Mouse (Mus musculus): ENCODE results near the gene Myo15.
"Not testable (repeated sequence)": the region's sequence is repeated elsewhere in the genome, so short reads cannot be mapped to it uniquely, and the experiment has no call there.

Myo15 gene

GRCm38 (mm10) chr11:60469039-60469438 is at the start of gene Myo15:
Myo15 (plus strand) TSS chr11:60469339.
- DNase-seq (ENCODE audit: low spot score), result no peak

GRCm38 (mm10) chr11:60422046-60422668 is 47.0 kb upstream of the Myo15 start:
- peak; percentile 58 for DNase-seq (ENCODE audit: low spot score)

GRCm38 (mm10) chr11:60423006-60423405 is 46.1 kb upstream of the Myo15 start:
- no peak for DNase-seq (ENCODE audit: low spot score)

- no peak for DNase-seq (ENCODE audit: low spot score)
These were observed 42.7 kb upstream of the Myo15 start for GRCm38 (mm10) chr11:60426417-60426816.

GRCm38 (mm10) chr11:60427628-60428027 is 41.5 kb upstream of the Myo15 start:
- no peak for DNase-seq (ENCODE audit: low spot score)

- no peak for DNase-seq (ENCODE audit: low spot score)
These were observed 35.6 kb upstream of the Myo15 start for GRCm38 (mm10) chr11:60433501-60433900.

GRCm38 (mm10) chr11:60435133-60435532 is 34.0 kb upstream of the Myo15 start:
- DNase-seq (ENCODE audit: low spot score), result no peak

GRCm38 (mm10) chr11:60436618-60437017 is 32.5 kb upstream of the Myo15 start:
- DNase-seq (ENCODE audit: low spot score), result no peak

GRCm38 (mm10) chr11:60439621-60440020 is 29.5 kb upstream of the Myo15 start:
- DNase-seq (ENCODE audit: low spot score), result not testable (repeated sequence)

- no peak for DNase-seq (ENCODE audit: low spot score)
These were observed 29.0 kb upstream of the Myo15 start for GRCm38 (mm10) chr11:60440176-60440575.

GRCm38 (mm10) chr11:60442896-60443295 is 26.2 kb upstream of the Myo15 start:
- DNase-seq (ENCODE audit: low spot score), result no peak

- no peak for DNase-seq (ENCODE audit: low spot score)
These were observed 25.1 kb upstream of the Myo15 start for GRCm38 (mm10) chr11:60444007-60444406.

- peak; percentile 93 for DNase-seq (ENCODE audit: low spot score)
These were observed 14.9 kb upstream of the Myo15 start, which contains the start of gene Drg2 for GRCm38 (mm10) chr11:60454080-60454744. Drg2 (plus strand) TSS chr11:60454591.

- DNase-seq (ENCODE audit: low spot score), result no peak
These were observed 14.4 kb upstream of the Myo15 start for GRCm38 (mm10) chr11:60454745-60455087.

- DNase-seq (ENCODE audit: low spot score), result peak; percentile 15
These were observed 11.2 kb upstream of the Myo15 start for GRCm38 (mm10) chr11:60457973-60458372.

GRCm38 (mm10) chr11:60465943-60466380 is 3.2 kb upstream of the Myo15 start:
- DNase-seq (ENCODE audit: low spot score), result peak; percentile 62

GRCm38 (mm10) chr11:60470743-60471142 is 1.6 kb downstream of the Myo15 start:
- DNase-seq (ENCODE audit: low spot score), result no peak

GRCm38 (mm10) chr11:60474534-60474933 is 5.4 kb downstream of the Myo15 start:
- no peak for DNase-seq (ENCODE audit: low spot score)

GRCm38 (mm10) chr11:60475668-60476362 is 6.7 kb downstream of the Myo15 start:
- DNase-seq (ENCODE audit: low spot score), result no peak

GRCm38 (mm10) chr11:60478121-60478520 is 9.0 kb downstream of the Myo15 start:
- no peak for DNase-seq (ENCODE audit: low spot score)

GRCm38 (mm10) chr11:60486267-60486666 is 17.1 kb downstream of the Myo15 start:
- DNase-seq (ENCODE audit: low spot score), result no peak

- DNase-seq (ENCODE audit: low spot score), result no peak
These were observed 23.6 kb downstream of the Myo15 start for GRCm38 (mm10) chr11:60492726-60493125.

GRCm38 (mm10) chr11:60495692-60496091 is 26.6 kb downstream of the Myo15 start:
- DNase-seq (ENCODE audit: low spot score), result peak; percentile 41
